Mouse (Mus musculus) c-Kit-positive CD71-negative TER-119-negative erythroid progenitor cells, embryonic 14.5 days (primary cell): ENCODE results near the gene Prcc.
"Not testable (repeated sequence)": the region's sequence is repeated elsewhere in the genome, so short reads cannot be mapped to it uniquely, and the experiment has no call there.

Experiments used
- DNase-seq: peaks from one replicate; pipeline ENCODE4 v3.0.0-alpha.2; 2013; ENCODE audit warnings: low read depth

The Prcc gene

GRCm38 (mm10) chr3:87844981-87845380 lies 40.4 kb downstream of the Prcc start:
- DNase-seq = no peak

GRCm38 (mm10) chr3:87840858-87841257 lies 44.5 kb downstream of the Prcc start:
- no peak for DNase-seq

- DNase-seq = peak; percentile 67
Measured at GRCm38 (mm10) chr3:87838622-87839021, 46.8 kb downstream of the Prcc start.

DNA sequence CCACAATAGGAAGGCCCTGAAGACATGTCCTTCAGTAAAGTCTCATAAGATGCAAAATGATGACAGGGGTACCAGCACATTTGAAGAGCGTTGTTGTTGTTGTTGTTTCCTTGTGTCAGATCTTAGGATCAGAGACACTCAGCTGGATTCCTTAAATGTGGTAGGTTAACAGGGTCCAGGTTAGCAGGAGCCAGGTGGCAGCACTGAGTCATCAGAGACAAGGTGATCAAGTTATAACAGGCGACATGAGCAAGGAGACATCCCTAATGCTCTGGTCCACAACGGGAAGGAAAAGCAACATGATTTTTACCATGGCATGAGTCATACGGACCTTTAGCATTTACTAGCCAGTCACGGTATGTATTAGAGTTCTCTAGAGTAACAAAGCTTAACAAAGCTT lies 51.9 kb downstream of the Prcc start:
- no peak for DNase-seq

GRCm38 (mm10) chr3:87832109-87832859 lies 53.1 kb downstream of the Prcc start:
- DNase-seq = no peak

DNA sequence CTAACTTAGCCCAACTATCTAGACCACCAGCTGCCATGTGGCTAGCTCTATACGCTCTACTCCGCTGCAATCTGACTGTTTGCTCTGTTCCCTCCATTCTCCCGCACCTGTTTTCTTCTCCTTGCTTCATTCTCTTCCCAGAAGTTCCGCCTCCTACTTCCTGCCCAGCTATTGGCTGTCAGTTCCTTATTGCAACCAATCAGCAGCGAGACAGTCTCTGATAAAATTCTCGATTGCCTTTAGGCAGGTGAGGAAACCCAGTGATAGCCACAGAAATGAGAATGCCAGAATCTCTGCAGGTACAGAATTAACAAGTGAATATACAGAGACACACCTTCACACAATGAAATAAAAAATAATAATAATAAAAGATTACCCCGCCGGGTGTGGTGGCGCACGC lies 56.4 kb downstream of the Prcc start:
- DNase-seq = no peak

GRCm38 (mm10) chr3:87828435-87828834 lies 57.0 kb downstream of the Prcc start:
- DNase-seq = no peak

DNA sequence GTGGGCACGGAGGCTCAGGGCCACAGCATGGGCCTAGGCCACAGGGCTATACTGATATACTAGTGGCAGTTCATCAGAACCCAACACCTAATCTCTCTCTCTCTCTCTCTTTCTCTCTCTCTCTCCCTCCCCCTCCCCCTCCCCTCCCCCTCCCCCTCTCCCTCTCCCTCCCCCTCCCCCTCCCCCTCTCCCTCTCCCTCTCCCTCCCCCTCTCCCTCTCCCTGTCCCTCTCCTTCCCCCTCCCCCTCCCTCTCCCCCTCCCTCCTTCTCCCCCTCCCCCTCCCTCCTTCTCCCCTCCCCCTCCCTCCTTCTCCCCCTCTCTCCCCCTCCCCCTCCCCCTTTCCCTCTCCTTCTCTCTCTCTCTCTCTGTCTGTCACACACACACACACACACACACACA lies 61.2 kb downstream of the Prcc start, which contains the start of gene Pear1:
Gene Pear1, minus strand, starts transcription at position 101 of the 400 bp plus-strand sequence.
- DNase-seq = not testable (repeated sequence)

GRCm38 (mm10) chr3:87818226-87818625 lies 67.2 kb downstream of the Prcc start:
- DNase-seq = no peak

GRCm38 (mm10) chr3:87816646-87817093 lies 68.7 kb downstream of the Prcc start:
- peak; percentile 85 for DNase-seq

- DNase-seq = no peak
Measured at GRCm38 (mm10) chr3:87816166-87816565, 69.2 kb downstream of the Prcc start.

- no peak for DNase-seq
Measured at GRCm38 (mm10) chr3:87812873-87813272, 72.5 kb downstream of the Prcc start.

DNA sequence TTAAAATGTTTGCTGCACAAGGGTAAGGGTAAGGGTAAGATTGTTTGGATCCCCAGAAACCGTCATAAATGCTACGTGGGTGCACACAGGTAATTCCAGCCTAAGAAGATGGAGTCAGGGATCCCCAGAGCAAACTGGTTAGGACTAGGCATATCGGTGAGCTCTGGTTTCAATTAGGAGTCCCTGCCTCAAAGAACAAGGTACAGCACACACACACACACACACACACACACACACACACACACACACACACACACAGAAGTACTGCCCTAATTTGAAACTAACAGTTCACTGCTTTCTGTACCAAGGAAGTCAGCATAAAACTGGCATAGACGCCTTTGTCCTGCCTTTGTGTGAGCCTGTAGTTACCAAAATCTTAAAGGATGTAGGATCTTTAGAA lies 73.0 kb downstream of the Prcc start:
- DNase-seq = no peak

DNA sequence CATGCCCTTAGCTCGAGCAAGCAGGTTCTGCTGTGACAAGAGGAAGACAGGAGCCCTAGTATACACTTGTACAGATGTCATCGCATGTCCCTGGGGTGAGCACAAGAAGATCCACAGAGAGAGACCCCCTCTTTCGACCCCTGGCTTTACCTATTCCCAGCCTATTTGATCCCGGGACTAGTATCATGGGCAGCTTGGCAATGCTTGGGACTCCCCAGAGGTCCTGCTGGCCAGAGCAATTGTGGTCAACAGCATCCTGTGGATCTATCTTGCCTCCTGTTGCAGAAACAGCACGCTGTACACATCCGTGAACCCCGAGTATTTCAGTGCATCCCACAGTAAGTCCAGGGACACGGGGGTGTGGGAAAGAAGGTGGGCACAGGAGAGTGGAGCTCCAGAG lies 74.1 kb downstream of the Prcc start:
- DNase-seq = no peak

DNA sequence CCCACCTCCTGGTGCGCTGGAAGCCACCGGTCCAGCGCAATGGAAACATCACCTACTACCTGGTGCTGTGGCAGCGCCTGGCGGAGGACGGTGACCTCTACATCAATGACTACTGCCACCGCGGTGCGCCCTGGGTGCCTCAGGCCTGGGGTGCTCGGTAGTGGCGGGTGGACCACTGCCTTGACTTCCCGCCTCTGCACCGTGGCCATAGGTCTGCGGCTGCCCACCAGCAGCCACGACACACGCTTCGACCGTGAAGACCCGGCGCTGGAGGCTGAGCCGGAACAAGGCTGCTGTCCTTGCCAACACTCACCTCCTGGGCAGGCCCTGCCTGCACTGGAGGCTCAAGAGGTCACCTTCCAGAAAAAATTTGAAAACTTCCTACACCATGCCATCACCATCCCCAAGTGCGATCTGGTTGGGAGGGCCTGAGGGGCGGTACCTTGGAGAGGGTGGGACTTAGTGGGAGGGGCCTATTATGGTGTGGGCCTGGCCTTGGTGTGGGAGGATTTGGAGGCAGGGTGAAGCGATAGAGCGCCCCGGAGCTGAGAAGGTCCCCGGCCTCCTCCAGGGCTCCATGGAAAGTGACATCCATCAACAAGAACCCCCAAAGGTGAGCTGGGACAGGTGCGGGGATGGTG lies 76.0 kb downstream of the Prcc start:
- no peak for DNase-seq
